Mouse (Mus musculus): ENCODE data around the gene Srsf2. TPM values are rescaled to one million over a fixed set of nuclear protein-coding genes. Genes with fewer than 3 reads are reported as not detected.

Gene Srsf2
- polyA plus RNA-seq, 1 experiment from 2014 or later, result 830 TPM

GRCm38 (mm10) chr11:116814884-116815415 lies 37.9 kb downstream of the Srsf2 start:
- 26% methylated on average over 7 of the region's 7 CpGs for WGBS
- peak overlapping the region; percentile 45 for H3K4me2 ChIP-seq
- peaks cover 8% of the 10 kb centered on the region; the same call in 1 of the 2 replicates for H3K27me3 ChIP-seq
- H3K9me3 ChIP-seq, result no peaks in the 10 kb centered on the region
- peaks cover 64% of the 10 kb centered on the region for H3K4me1 ChIP-seq
- no peak overlapping the region; the same call in 1 of the 2 replicates for H3K4me3 ChIP-seq
- H3K36me3 ChIP-seq, result no peaks in the 10 kb centered on the region
- H3K27ac ChIP-seq, result peak overlapping the region; percentile 94
- no peak for ATAC-seq (ENCODE audit: insufficient number of reproducible peaks, insufficient read depth, low FRiP score, low TSS enrichment, low read depth)
- peak overlapping the region; percentile 53; the same call in 1 of the 2 replicates for H3K9ac ChIP-seq

- peak overlapping the region; percentile 45 for H3K4me2 ChIP-seq
Observed at GRCm38 (mm10) chr11:116814076-116814883, 38.6 kb downstream of the Srsf2 start.

GRCm38 (mm10) chr11:116813610-116814009 lies 39.3 kb downstream of the Srsf2 start:
- WGBS, result 75% methylated on average over 13 of the region's 13 CpGs
- peaks cover 15% of the 10 kb centered on the region; the same call in 1 of the 2 replicates for H3K27me3 ChIP-seq
- no peak overlapping the region for H3K9ac ChIP-seq
- H3K36me3 ChIP-seq, result no peaks in the 10 kb centered on the region
- no peaks in the 10 kb centered on the region for H3K9me3 ChIP-seq
- H3K4me1 ChIP-seq, result peaks cover 60% of the 10 kb centered on the region
- peak overlapping the region; percentile 45; the same call in 1 of the 2 replicates for H3K4me2 ChIP-seq
- H3K4me3 ChIP-seq, result no peak overlapping the region
- ATAC-seq (ENCODE audit: insufficient number of reproducible peaks, insufficient read depth, low FRiP score, low TSS enrichment, low read depth), result no peak
- peak overlapping the region; percentile 94 for H3K27ac ChIP-seq

More at GRCm38 (mm10) chr11:116814076-116814883, 38.6 kb downstream of the Srsf2 start:
- peak overlapping the region; percentile 94 for H3K27ac ChIP-seq
- H3K27me3 ChIP-seq, result peaks cover 15% of the 10 kb centered on the region; the same call in 1 of the 2 replicates
- no peaks in the 10 kb centered on the region for H3K9me3 ChIP-seq
- no peaks in the 10 kb centered on the region for H3K36me3 ChIP-seq
- H3K4me1 ChIP-seq, result peaks cover 59% of the 10 kb centered on the region
- 10% methylated on average over 20 of the region's 20 CpGs for WGBS
- peak overlapping the region; percentile 53 for H3K9ac ChIP-seq
- H3K4me3 ChIP-seq, result no peak overlapping the region; the same call in 1 of the 2 replicates
- 0 out of 2 replicates have a peak, but pooled peaks have one; percentile 21 for ATAC-seq (ENCODE audit: insufficient number of reproducible peaks, insufficient read depth, low FRiP score, low TSS enrichment, low read depth)

GRCm38 (mm10) chr11:116812793-116813529 lies 39.9 kb downstream of the Srsf2 start:
- H3K9ac ChIP-seq, result 0 out of 2 replicates have a peak overlapping the region, but pooled peaks have one; percentile 28
- ATAC-seq (ENCODE audit: insufficient number of reproducible peaks, insufficient read depth, low FRiP score, low TSS enrichment, low read depth), result no peak
- H3K27ac ChIP-seq, result peak overlapping the region; percentile 94
- peak overlapping the region; percentile 21; the same call in 1 of the 2 replicates for H3K4me2 ChIP-seq
- no peak overlapping the region for H3K4me3 ChIP-seq
- 40% methylated on average over 21 of the region's 21 CpGs for WGBS
- H3K9me3 ChIP-seq, result no peaks in the 10 kb centered on the region
- H3K27me3 ChIP-seq, result peaks cover 15% of the 10 kb centered on the region; the same call in 1 of the 2 replicates
- peaks cover 63% of the 10 kb centered on the region for H3K4me1 ChIP-seq
- H3K36me3 ChIP-seq, result no peaks in the 10 kb centered on the region

- Histone ChIP-seq H3K27ac (peak overlapping the region; percentile 66), H3K9ac (peak overlapping the region; percentile 61), H3K4me3 (peak overlapping the region; percentile 38), H3K4me1 (peaks cover 64% of the 10 kb centered on the region), H3K4me2 (peak overlapping the region; percentile 68), H3K36me3 (no peaks in the 10 kb centered on the region), H3K9me3 (no peaks in the 10 kb centered on the region), H3K27me3 (peaks cover 15% of the 10 kb centered on the region; the same call in 1 of the 2 replicates)
- 6% methylated on average over 32 of the region's 32 CpGs for WGBS
- peak; percentile 69 for ATAC-seq (ENCODE audit: insufficient number of reproducible peaks, insufficient read depth, low FRiP score, low TSS enrichment, low read depth)
Observed at GRCm38 (mm10) chr11:116810983-116811901, 41.7 kb downstream of the Srsf2 start.

- Histone ChIP-seq H3K9me3 (no peaks in the 10 kb centered on the region), H3K9ac (no peak overlapping the region), H3K4me2 (no peak overlapping the region), H3K4me1 (peaks cover 60% of the 10 kb centered on the region), H3K36me3 (no peaks in the 10 kb centered on the region), H3K4me3 (no peak overlapping the region), H3K27me3 (peaks cover 15% of the 10 kb centered on the region; the same call in 1 of the 2 replicates), H3K27ac (peak overlapping the region; percentile 66; the same call in 1 of the 2 replicates)
- WGBS, result 66% methylated on average over 11 of the region's 11 CpGs
- no peak for ATAC-seq (ENCODE audit: insufficient number of reproducible peaks, insufficient read depth, low FRiP score, low TSS enrichment, low read depth)
Observed at GRCm38 (mm10) chr11:116810528-116810927, 42.4 kb downstream of the Srsf2 start.

- Histone ChIP-seq H3K4me1 (peaks cover 50% of the 10 kb centered on the region), H3K27ac (no peak overlapping the region), H3K4me3 (no peak overlapping the region), H3K9ac (no peak overlapping the region), H3K4me2 (no peak overlapping the region), H3K9me3 (no peaks in the 10 kb centered on the region), H3K27me3 (peaks cover 15% of the 10 kb centered on the region; the same call in 1 of the 2 replicates), H3K36me3 (no peaks in the 10 kb centered on the region)
- no peak for ATAC-seq (ENCODE audit: insufficient number of reproducible peaks, insufficient read depth, low FRiP score, low TSS enrichment, low read depth)
- WGBS, result 77% methylated on average over 8 of the region's 8 CpGs
Observed at GRCm38 (mm10) chr11:116809520-116809919, 43.4 kb downstream of the Srsf2 start.

- WGBS, result 81% methylated on average over 11 of the region's 11 CpGs
- no peak for ATAC-seq (ENCODE audit: insufficient number of reproducible peaks, insufficient read depth, low FRiP score, low TSS enrichment, low read depth)
- H3K36me3 ChIP-seq, result no peaks in the 10 kb centered on the region
- H3K9ac ChIP-seq, result no peak overlapping the region
- H3K4me2 ChIP-seq, result no peak overlapping the region
- peaks cover 43% of the 10 kb centered on the region for H3K4me1 ChIP-seq
- peaks cover 15% of the 10 kb centered on the region; the same call in 1 of the 2 replicates for H3K27me3 ChIP-seq
- H3K9me3 ChIP-seq, result no peaks in the 10 kb centered on the region
- H3K27ac ChIP-seq, result no peak overlapping the region
- H3K4me3 ChIP-seq, result no peak overlapping the region
Observed at GRCm38 (mm10) chr11:116808811-116809395, 44.0 kb downstream of the Srsf2 start.

GRCm38 (mm10) chr11:116807938-116808606 lies 44.8 kb downstream of the Srsf2 start:
- peaks cover 35% of the 10 kb centered on the region for H3K4me1 ChIP-seq
- H3K27me3 ChIP-seq, result peaks cover 15% of the 10 kb centered on the region; the same call in 1 of the 2 replicates
- H3K4me3 ChIP-seq, result no peak overlapping the region
- no peaks in the 10 kb centered on the region for H3K9me3 ChIP-seq
- ATAC-seq (ENCODE audit: insufficient number of reproducible peaks, insufficient read depth, low FRiP score, low TSS enrichment, low read depth), result no peak
- H3K9ac ChIP-seq, result no peak overlapping the region
- WGBS, result 23% methylated on average over 7 of the region's 7 CpGs
- no peaks in the 10 kb centered on the region for H3K36me3 ChIP-seq
- no peak overlapping the region for H3K4me2 ChIP-seq
- H3K27ac ChIP-seq, result no peak overlapping the region

- Histone ChIP-seq H3K9me3 (no peaks in the 10 kb centered on the region), H3K4me3 (no peak overlapping the region), H3K27ac (no peak overlapping the region), H3K4me2 (no peak overlapping the region), H3K27me3 (peaks cover 15% of the 10 kb centered on the region; the same call in 1 of the 2 replicates), H3K9ac (no peak overlapping the region), H3K4me1 (peaks cover 30% of the 10 kb centered on the region), H3K36me3 (no peaks in the 10 kb centered on the region)
- no peak for ATAC-seq (ENCODE audit: insufficient number of reproducible peaks, insufficient read depth, low FRiP score, low TSS enrichment, low read depth)
- 65% methylated on average over 3 of the region's 3 CpGs for WGBS
Observed at GRCm38 (mm10) chr11:116807526-116807925, 45.4 kb downstream of the Srsf2 start.

Data from embryonic facial prominence, embryonic 13.5 days (tissue).